Mouse (Mus musculus) bone marrow macrophage, adult 2 months (primary cell): Measurements from ENCODE around the gene Rassf5.

ENCODE experiments used
- CTCF ChIP-seq: IDR thresholded peaks from 2 replicates; pipeline ENCODE4 v1.5.1; 2012; ENCODE audit warnings: low read depth, mild to moderate bottlenecking, low read length, moderate library complexity
- POLR2A ChIP-seq: IDR thresholded peaks from 2 replicates; pipeline ENCODE4 v1.6.1; 2012; ENCODE audit warnings: mild to moderate bottlenecking, low read depth, low read length, borderline replicate concordance

GRCm38 (mm10) chr1:131293221-131293921 lies 48.3 kb upstream of the Rassf5 start:
- no peak for TF ChIP-seq POLR2A
- no peak for TF ChIP-seq CTCF
